Mouse (Mus musculus) 3T3-L1 (cell line): Measurements from ENCODE around the gene Exosc3.
A peak's percentile ranks its signal among the peaks of the same experiment; 100 is the strongest.

Experiments
- DNase-seq: peaks from one replicate; pipeline ENCODE4 v3.0.0-alpha.2; 2015; ENCODE audit warnings: low read depth, low spot score

Exosc3 gene

DNA sequence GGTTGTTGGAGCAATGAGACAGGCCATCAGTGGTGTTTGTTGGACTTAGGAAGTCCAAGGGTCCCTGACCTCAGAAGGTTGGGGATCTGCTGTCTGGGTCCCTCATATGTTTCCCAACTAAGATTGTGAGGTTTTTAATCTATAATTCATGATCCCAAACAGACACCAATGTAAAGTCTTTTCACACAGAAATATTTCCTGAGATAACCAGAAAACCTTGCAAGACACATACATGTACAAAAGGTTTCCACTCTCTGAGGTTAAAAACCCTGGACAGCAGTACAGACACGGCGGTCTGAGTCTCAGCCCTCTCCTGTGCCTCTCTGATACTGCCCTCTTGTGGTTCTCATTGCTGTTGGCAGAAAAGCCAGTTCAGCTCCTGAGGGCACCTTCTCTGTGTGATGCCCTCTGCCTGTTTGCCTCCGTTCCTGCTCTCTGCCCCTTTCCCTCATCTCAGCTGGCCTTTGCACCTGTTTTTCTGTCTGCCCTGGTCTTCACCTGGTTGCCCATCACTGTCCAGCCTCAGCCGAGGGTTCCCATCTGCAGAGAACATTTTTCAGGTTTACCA lies 62.5 kb downstream of the Exosc3 start:
- DNase-seq = peak; percentile 84

- peak; percentile 27 for DNase-seq
Measured at GRCm38 (mm10) chr4:45279292-45279691, 63.2 kb downstream of the Exosc3 start.

- no peak for DNase-seq
Measured at GRCm38 (mm10) chr4:45275770-45276169, 66.8 kb downstream of the Exosc3 start.

GRCm38 (mm10) chr4:45271041-45271452 lies 71.5 kb downstream of the Exosc3 start:
- DNase-seq = no peak

GRCm38 (mm10) chr4:45267883-45268282 lies 74.6 kb downstream of the Exosc3 start:
- DNase-seq = no peak
